Mouse (Mus musculus) hindbrain, embryonic 15.5 days (tissue): ENCODE data around the gene Vps37c. TPM values are rescaled to one million over a fixed set of nuclear protein-coding genes. Genes with fewer than 3 reads are reported as not detected.

Experiments
- ATAC-seq: fragments of 200-750 bp; cut with Nextera tagmentation; 2 replicates; pipeline ENCODE4 v1.8.0; 2017; ENCODE audit warnings: low read depth, moderate number of reproducible peaks, moderate TSS enrichment; ENCODE audit not compliant: low FRiP score
- H3K27ac ChIP-seq: fragments of 300-500 bp; sonication (generic); replicated peaks from 2 replicates; pipeline ENCODE4 v1.5.1; 2015; ENCODE audit warnings: mild to moderate bottlenecking, inconsistent platforms
- H3K27me3 ChIP-seq: fragments of 300-500 bp; sonication (generic); 2 replicates; pipeline ENCODE4 v1.6.1; 2015; ENCODE audit warnings: control low read depth, inconsistent platforms
- H3K36me3 ChIP-seq: fragments of 300-500 bp; sonication (generic); 2 replicates; pipeline ENCODE4 v1.6.1; 2015; ENCODE audit warnings: control low read depth, inconsistent platforms
- H3K4me1 ChIP-seq: fragments of 300-500 bp; sonication (generic); replicated peaks from 2 replicates; pipeline ENCODE4 v1.6.1; 2015; ENCODE audit warnings: control low read depth, inconsistent platforms
- H3K4me2 ChIP-seq: fragments of 300-500 bp; sonication (generic); 2 replicates; pipeline ENCODE4 v1.6.1; 2015; ENCODE audit warnings: moderate library complexity, mild to moderate bottlenecking, inconsistent platforms
- H3K4me3 ChIP-seq: fragments of 300-500 bp; sonication (generic); 2 replicates; pipeline ENCODE4 v1.5.1; 2015; ENCODE audit warnings: mild to moderate bottlenecking, inconsistent platforms
- H3K9ac ChIP-seq: fragments of 300-500 bp; sonication (generic); 2 replicates; pipeline ENCODE4 v1.6.1; 2015; ENCODE audit warnings: inconsistent platforms
- H3K9me3 ChIP-seq: fragments of 300-500 bp; sonication (generic); 2 replicates; pipeline ENCODE4 v1.6.1; 2016; ENCODE audit warnings: control low read depth, inconsistent platforms
- WGBS: fragments of 180-500 bp; shearing (Covaris S2); methylation state at CpG from one replicate; pipeline ENCODE4 v1.1.7; 2015; 5-methylcytosine and 5-hydroxymethylcytosine counted together
- polyA plus RNA-seq: library from polyadenylated mRNA; unstranded; fragments of >200 nt; fragmentation: Nextera tagmentation; extraction: Ambion mirVana; gene quantifications from 2 replicates; pipeline ENCODE4 v1.2.1, GENCODE M21; 2015

The Vps37c gene
- polyA plus RNA-seq, 1 experiment from 2014 or later: 31.8 TPM

GRCm38 (mm10) chr19:10707881-10708280 lies 19.3 kb downstream of the Vps37c start:
- H3K36me3 ChIP-seq: peaks cover 20% of the 10 kb centered on the region
- H3K27ac ChIP-seq: no peak overlapping the region
- H3K4me2 ChIP-seq: no peak overlapping the region
- 88% methylated on average over 1 of the region's 1 CpGs for WGBS
- peaks cover 23% of the 10 kb centered on the region for H3K4me1 ChIP-seq
- no peak overlapping the region for H3K9ac ChIP-seq
- no peaks in the 10 kb centered on the region for H3K27me3 ChIP-seq
- H3K4me3 ChIP-seq: no peak overlapping the region
- no peaks in the 10 kb centered on the region for H3K9me3 ChIP-seq
- no peak for ATAC-seq

GRCm38 (mm10) chr19:10708900-10709299 lies 20.4 kb downstream of the Vps37c start:
- H3K4me3 ChIP-seq: no peak overlapping the region
- H3K9me3 ChIP-seq: no peaks in the 10 kb centered on the region
- H3K9ac ChIP-seq: 0 out of 2 replicates have a peak overlapping the region, but pooled peaks have one; percentile 23
- H3K27ac ChIP-seq: peak overlapping the region; percentile 81
- peaks cover 23% of the 10 kb centered on the region for H3K4me1 ChIP-seq
- H3K36me3 ChIP-seq: peaks cover 28% of the 10 kb centered on the region
- H3K27me3 ChIP-seq: no peaks in the 10 kb centered on the region
- H3K4me2 ChIP-seq: no peak overlapping the region
- WGBS: 53% methylated on average over 6 of the region's 6 CpGs
- ATAC-seq: 0 out of 2 replicates have a peak, but pooled peaks have one; percentile 1

- WGBS: 11% methylated on average over 8 of the region's 8 CpGs
- Histone ChIP-seq H3K4me1 (peaks cover 25% of the 10 kb centered on the region), H3K9me3 (no peaks in the 10 kb centered on the region), H3K4me3 (no peak overlapping the region), H3K4me2 (no peak overlapping the region), H3K27ac (peak overlapping the region; percentile 81), H3K36me3 (peaks cover 28% of the 10 kb centered on the region), H3K27me3 (no peaks in the 10 kb centered on the region), H3K9ac (0 out of 2 replicates have a peak overlapping the region, but pooled peaks have one; percentile 23)
- ATAC-seq: peak; percentile 84
Observed at GRCm38 (mm10) chr19:10709360-10710087, 21.0 kb downstream of the Vps37c start.

- H3K27me3 ChIP-seq: no peaks in the 10 kb centered on the region
- no peak overlapping the region for H3K4me3 ChIP-seq
- H3K27ac ChIP-seq: peak overlapping the region; percentile 81
- peaks cover 27% of the 10 kb centered on the region for H3K4me1 ChIP-seq
- H3K9ac ChIP-seq: no peak overlapping the region
- 50% methylated on average over 9 of the region's 9 CpGs for WGBS
- H3K9me3 ChIP-seq: no peaks in the 10 kb centered on the region
- H3K36me3 ChIP-seq: peaks cover 28% of the 10 kb centered on the region
- ATAC-seq: peak; percentile 24
- no peak overlapping the region for H3K4me2 ChIP-seq
Observed at GRCm38 (mm10) chr19:10710088-10710511, 21.6 kb downstream of the Vps37c start.

DNA sequence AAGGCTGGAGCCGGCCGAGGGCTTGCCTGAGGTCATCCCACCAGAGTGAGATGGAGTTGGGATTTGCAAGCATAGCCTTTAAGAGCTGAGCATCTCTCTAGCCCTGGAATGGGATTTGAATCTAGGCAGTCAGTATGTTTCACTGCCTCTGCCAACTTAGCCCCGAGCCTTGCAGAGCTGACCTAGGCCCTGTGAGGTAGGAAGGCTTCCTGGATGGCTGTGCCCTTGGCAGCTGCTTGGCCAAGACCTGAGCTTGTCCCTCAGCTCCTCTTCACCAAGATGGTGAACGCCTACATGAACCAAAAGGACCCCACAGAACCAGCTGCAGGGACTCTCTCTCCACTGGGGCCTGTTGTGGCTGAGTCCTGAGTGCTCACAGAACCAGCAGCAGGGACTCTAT lies 22.2 kb downstream of the Vps37c start:
- no peaks in the 10 kb centered on the region for H3K27me3 ChIP-seq
- H3K27ac ChIP-seq: peak overlapping the region; percentile 52; the same call in 1 of the 2 replicates
- H3K4me2 ChIP-seq: no peak overlapping the region
- no peak overlapping the region for H3K9ac ChIP-seq
- no peak for ATAC-seq
- 90% methylated on average over 4 of the region's 4 CpGs for WGBS
- peaks cover 28% of the 10 kb centered on the region for H3K36me3 ChIP-seq
- peaks cover 29% of the 10 kb centered on the region for H3K4me1 ChIP-seq
- no peaks in the 10 kb centered on the region for H3K9me3 ChIP-seq
- H3K4me3 ChIP-seq: no peak overlapping the region

GRCm38 (mm10) chr19:10712194-10712593 lies 23.7 kb downstream of the Vps37c start:
- 90% methylated on average over 7 of the region's 7 CpGs for WGBS
- ATAC-seq: no peak
- H3K4me2 ChIP-seq: no peak overlapping the region
- peaks cover 29% of the 10 kb centered on the region for H3K4me1 ChIP-seq
- H3K9me3 ChIP-seq: no peaks in the 10 kb centered on the region
- H3K36me3 ChIP-seq: peaks cover 27% of the 10 kb centered on the region
- no peak overlapping the region for H3K9ac ChIP-seq
- H3K27ac ChIP-seq: no peak overlapping the region
- H3K4me3 ChIP-seq: no peak overlapping the region
- H3K27me3 ChIP-seq: no peaks in the 10 kb centered on the region

- Histone ChIP-seq H3K9ac (no peak overlapping the region), H3K4me2 (no peak overlapping the region), H3K4me1 (peaks cover 29% of the 10 kb centered on the region), H3K9me3 (no peaks in the 10 kb centered on the region), H3K27me3 (no peaks in the 10 kb centered on the region), H3K4me3 (no peak overlapping the region), H3K36me3 (peaks cover 23% of the 10 kb centered on the region), H3K27ac (no peak overlapping the region)
- WGBS: 93% methylated on average over 12 of the region's 12 CpGs
- ATAC-seq: no peak
Observed at GRCm38 (mm10) chr19:10712646-10713045, 24.1 kb downstream of the Vps37c start.

DNA sequence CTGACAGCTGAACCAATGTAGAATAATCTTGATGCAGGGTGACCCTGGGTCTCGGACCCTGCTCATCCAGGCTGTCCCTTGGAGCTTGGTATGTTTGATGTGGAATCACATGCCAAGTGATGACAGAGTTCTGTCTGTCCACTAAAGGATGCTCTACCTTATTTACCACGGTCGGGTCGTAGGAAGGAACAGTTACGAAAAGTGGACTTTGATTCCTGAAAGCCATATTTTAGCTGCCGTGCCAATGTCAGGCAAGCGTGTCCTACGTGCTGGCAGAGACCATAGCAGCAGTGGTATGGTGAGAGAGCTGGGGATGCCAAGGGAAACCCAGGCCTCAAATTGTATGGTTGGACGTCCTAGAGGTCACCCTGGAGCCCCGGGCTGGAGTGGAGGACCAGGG lies 25.0 kb downstream of the Vps37c start:
- Histone ChIP-seq H3K9ac (no peak overlapping the region), H3K4me3 (no peak overlapping the region), H3K27me3 (no peaks in the 10 kb centered on the region), H3K27ac (no peak overlapping the region), H3K4me1 (peaks cover 28% of the 10 kb centered on the region), H3K9me3 (no peaks in the 10 kb centered on the region), H3K4me2 (no peak overlapping the region), H3K36me3 (peaks cover 23% of the 10 kb centered on the region)
- ATAC-seq: no peak
- 89% methylated on average over 10 of the region's 10 CpGs for WGBS

DNA sequence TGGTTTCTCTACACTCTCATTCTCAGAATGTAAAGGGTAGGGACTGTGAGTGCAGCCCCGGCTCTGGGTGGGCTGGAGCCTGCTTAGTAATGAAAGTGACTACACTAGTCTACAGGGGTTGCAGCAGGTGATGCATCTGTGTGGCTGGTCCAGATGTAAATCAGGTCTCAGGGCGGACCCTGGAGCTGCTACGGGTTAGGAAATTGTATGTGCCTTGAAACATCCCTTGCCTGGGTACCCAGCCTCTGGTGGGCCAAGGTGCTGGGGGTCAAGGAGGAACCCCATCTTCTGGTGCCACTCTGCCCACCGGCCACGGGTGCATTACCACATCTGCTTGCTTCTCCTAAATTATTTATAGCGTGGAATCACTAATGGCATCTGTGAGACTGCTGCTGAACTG lies 25.6 kb downstream of the Vps37c start:
- H3K4me2 ChIP-seq: no peak overlapping the region
- peaks cover 21% of the 10 kb centered on the region for H3K4me1 ChIP-seq
- no peak for ATAC-seq
- peak overlapping the region; percentile 56; the same call in 1 of the 2 replicates for H3K27ac ChIP-seq
- peaks cover 23% of the 10 kb centered on the region for H3K36me3 ChIP-seq
- H3K9me3 ChIP-seq: no peaks in the 10 kb centered on the region
- H3K4me3 ChIP-seq: no peak overlapping the region
- 80% methylated on average over 6 of the region's 6 CpGs for WGBS
- no peaks in the 10 kb centered on the region for H3K27me3 ChIP-seq
- H3K9ac ChIP-seq: no peak overlapping the region

DNA sequence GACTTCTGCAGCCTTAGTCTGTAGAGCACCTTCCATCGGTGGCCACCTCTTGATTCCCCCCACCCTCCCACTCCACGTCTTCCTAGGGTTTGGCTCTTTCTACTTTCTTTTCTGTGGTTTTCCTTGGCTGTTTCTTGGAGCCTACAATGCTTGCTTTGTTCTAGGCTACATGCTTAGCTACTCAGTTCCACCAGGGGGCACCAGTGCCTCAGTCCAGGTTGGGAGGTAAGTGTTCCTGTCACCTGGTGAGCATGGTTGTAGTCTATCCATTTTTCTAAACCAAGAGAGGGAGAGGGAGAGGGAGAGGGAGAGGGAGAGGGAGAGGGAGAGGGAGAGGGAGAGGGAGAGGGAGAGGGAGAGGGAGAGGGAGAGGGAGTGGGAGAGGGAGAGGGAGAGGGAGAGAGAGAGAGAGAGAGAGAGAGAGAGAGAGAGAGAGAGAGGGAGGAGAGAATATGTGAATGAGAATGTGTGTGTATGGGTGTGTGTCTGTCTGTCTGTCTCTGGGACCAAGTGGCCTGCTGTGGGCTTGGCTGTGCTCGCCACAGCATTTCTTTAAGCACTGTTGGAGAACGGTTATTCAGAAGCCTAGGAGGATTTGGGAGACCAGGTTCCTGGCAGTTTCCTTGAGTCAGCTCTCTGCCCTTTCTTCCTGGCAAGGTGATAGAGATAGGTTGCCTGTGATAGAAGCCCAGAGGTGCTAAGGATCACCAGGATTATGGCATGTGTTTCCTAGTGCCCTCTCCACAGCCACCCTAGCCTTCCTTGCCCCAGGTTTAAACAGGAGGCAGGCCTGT lies 26.3 kb downstream of the Vps37c start:
- H3K4me1 ChIP-seq: peaks cover 20% of the 10 kb centered on the region
- H3K9ac ChIP-seq: no peak overlapping the region
- no peak overlapping the region for H3K4me3 ChIP-seq
- 37% methylated on average over 4 of the region's 4 CpGs for WGBS
- peaks cover 23% of the 10 kb centered on the region for H3K36me3 ChIP-seq
- H3K27me3 ChIP-seq: no peaks in the 10 kb centered on the region
- no peaks in the 10 kb centered on the region for H3K9me3 ChIP-seq
- H3K27ac ChIP-seq: peak overlapping the region; percentile 56; the same call in 1 of the 2 replicates
- H3K4me2 ChIP-seq: no peak overlapping the region
- 0 out of 2 replicates have a peak, but pooled peaks have one; percentile 55 for ATAC-seq

GRCm38 (mm10) chr19:10715476-10715875 lies 26.9 kb downstream of the Vps37c start:
- ATAC-seq: no peak

GRCm38 (mm10) chr19:10718251-10718775 lies 29.8 kb downstream of the Vps37c start:
- H3K4me2 ChIP-seq: no peak overlapping the region
- peaks cover 25% of the 10 kb centered on the region for H3K4me1 ChIP-seq
- H3K27ac ChIP-seq: no peak overlapping the region
- no peaks in the 10 kb centered on the region for H3K9me3 ChIP-seq
- WGBS: 71% methylated on average over 7 of the region's 7 CpGs
- H3K4me3 ChIP-seq: no peak overlapping the region
- ATAC-seq: no peak
- no peak overlapping the region for H3K9ac ChIP-seq
- H3K36me3 ChIP-seq: peaks cover 4% of the 10 kb centered on the region
- H3K27me3 ChIP-seq: no peaks in the 10 kb centered on the region

More at GRCm38 (mm10) chr19:10715476-10715875, 26.9 kb downstream of the Vps37c start:
- Histone ChIP-seq H3K27me3 (no peaks in the 10 kb centered on the region), H3K4me3 (no peak overlapping the region), H3K36me3 (peaks cover 23% of the 10 kb centered on the region), H3K4me2 (no peak overlapping the region), H3K9ac (no peak overlapping the region), H3K27ac (peak overlapping the region; percentile 43; the same call in 1 of the 2 replicates), H3K9me3 (no peaks in the 10 kb centered on the region), H3K4me1 (peaks cover 21% of the 10 kb centered on the region)
- WGBS: 84% methylated on average over 6 of the region's 6 CpGs
